Mouse (Mus musculus) layer of hippocampus, postnatal 36 days (tissue): Measurements from ENCODE around the gene St8sia1. TPM values are rescaled to one million over a fixed set of nuclear protein-coding genes. Genes with fewer than 3 reads are reported as not detected.

ENCODE experiments used
- DNase-seq, 2 experiments: peaks; one replicate each; pipeline ENCODE4 v3.0.0; 2022
- total RNA-seq, 2 experiments: library from RNA; stranded (reverse); gene quantifications; 2 replicates each; pipeline ENCODE4 v1.2.3; 2021

Gene St8sia1
- total RNA-seq, 2 experiments from 2014 or later, result 34.6 to 34.9 TPM

DNA sequence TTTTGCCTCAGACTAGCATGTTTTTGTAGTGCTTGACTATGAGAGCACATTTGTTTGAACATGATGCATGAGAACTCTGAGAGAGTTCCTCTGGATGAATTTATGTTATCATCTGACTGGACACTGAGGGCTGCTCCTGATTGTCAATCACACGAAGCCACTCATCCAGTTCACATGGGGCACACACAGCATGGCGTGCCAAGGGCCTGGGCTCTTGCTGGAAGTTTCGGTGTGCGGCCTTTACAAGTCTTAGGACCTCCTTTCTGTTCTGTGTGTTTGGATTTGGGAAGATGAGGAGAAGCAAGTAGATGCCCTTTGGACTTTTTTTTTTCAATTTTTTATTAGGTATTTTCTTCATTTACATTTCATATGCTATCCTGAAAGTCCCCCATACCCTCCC lies 100.4 kb downstream of the St8sia1 start:
- DNase-seq, result no peak

DNA sequence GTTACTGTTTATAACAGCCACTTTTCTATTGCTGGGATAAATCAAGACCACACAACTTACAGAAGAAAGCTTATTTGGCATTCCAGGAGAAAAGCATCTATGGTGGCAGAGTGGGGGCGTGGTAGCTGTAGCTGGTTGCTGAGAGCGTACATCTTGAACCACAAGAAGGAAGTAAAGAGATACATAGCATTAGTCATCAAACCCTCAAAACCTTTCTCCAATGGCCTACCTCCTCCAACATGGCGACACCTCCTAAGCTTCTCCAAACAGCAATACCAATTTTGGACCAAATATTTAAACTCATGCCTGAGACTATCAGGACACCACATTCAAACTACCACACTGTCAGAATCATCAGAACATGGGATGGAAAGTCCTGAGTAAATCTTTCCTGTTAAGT lies 102.0 kb downstream of the St8sia1 start:
- no peak for DNase-seq

DNA sequence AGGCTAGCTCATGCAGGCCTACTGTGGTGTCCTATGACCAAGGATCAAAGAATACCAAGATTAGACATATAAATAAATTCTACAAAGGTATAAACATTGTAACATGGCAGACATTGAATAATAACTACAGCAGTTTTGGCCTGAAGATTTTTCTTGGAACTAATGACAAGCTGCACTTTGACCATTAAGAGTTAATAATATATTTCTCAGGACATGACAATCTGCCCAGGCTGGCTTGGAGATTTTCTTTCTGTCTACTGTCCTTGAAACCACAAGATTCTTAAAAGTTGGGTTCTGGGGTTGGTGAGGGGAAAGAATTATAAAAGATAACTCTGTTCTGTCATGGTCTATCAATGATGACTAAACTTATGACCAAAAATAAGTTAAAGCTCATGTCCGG lies 103.9 kb downstream of the St8sia1 start:
- no peak for DNase-seq

DNA sequence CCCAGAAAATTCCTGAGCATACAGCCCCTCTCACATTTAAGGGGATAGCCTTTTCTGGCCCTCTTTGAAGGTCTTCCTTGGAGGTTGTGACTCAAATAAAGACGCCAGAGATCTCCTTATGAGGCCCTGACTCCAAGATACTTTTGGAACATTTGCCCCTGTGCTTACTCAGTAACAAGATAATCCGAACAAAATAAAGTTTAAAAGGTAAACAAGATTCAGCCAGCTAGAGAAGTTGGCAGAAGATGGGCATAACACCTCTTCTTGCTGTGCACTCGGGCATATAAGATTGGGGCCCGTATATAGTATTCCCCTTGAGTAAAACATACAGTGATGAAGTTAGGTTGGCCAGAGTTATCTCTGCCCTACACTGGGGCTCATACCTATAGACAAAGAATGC lies 104.3 kb downstream of the St8sia1 start:
- DNase-seq, result no peak

DNA sequence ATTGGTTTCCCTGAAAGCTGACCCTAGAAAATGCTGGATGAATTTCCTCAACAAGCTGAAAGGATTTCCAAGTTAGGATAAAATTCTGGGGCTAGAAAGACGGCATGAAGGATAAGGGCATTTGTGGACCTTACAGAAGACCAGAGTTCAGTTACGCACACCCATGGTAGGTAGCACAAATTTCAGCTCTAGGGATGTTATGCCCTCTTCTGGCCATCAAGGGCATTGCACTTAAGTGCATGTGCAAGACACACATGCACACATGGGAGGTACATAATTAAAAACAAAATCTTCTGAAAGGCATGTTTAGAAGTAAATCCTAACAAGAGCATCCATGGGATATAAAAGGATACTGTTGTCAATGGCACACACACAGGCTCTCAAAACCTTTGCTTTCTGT lies 105.3 kb downstream of the St8sia1 start:
- DNase-seq, result no peak

DNA sequence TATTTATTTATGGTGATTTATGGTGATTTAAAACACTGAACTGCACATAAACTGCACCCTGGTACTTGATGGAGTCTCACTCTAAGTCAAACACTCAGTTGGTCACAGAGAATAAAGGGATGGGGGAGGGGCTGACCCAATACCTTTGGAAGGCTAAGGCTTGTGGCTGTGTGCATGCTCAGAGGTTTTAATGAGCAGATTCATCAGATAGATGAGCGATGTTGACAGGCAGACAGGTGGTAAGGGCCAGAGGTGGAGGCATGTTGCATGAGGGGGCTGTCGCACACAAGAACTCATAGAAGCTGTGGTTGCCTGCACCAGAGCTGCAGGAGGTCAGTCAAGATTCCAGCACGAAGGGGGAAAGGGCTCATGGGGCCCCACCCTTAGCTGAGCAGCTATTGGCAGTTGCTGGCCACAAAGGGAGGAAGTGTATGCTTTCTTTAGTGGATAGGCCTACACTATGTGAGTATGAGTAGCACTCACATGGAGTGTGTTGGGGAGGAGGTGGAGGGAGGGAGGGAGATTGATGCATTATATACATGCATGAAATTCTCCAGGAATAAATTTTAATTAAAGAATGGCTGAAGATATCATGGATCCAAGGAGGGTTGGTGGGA lies 107.9 kb downstream of the St8sia1 start:
- no peak for DNase-seq

DNA sequence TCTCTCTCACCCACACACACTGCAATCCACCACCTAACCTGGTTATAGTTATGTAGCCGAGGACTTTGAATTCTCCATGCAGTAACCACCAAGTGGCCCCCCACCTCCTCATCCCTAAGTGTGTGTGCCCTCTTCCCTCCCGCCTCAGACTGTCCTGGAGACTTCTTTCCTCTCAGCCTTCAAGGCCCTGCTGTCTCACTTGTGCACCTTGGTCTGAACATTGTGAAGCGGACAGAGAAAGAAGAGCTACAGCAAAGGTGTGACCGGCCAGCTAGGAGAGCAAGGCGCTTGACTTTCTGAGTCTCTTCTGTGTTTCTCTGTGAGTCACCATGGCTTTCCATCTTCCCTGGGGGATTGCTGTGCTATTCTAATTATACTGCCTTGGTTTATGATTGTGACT lies 108.5 kb downstream of the St8sia1 start:
- DNase-seq, result no peak

DNA sequence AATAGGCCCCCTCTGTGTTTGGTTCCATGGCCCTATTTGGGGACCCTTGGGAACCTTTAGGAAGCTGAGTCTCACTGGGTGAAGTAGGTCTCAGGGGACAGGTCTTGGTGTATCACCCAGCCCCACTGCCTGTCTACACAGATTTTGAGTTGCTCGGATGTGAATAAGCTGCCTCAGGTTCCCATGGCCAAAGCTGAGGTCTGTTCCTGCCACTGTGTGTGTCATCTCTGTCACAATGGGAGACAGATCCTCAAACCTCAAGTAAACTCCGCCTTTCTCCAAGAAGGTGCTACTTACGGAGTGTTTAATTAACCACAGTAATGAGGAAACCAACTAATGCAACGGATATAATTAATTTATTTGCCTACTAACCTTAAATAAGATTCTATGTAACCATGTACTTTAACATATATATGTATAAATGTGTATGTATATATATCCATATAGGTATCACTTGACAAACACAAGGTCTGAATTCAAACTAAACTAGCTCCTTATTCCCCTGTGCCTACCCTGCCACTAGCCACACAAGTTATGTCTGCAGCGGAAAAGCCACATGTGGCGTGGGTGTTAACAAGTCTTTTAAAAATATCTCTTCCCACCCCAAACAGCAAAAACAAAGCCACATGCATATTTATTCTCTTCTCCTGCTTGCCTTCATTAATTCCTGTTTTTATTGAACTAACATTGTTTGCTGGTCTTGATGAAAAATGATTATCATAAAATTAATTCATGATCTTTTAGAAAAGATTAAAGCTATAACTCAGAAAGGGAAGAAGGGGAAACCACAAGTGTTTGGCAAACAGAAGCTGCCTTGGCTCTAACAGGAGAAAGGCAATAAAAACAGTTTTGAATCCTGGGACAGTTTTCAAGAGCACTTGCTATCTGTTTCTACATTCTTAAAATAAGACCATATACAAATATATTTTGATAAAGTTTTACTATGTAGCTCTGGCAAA lies 111.6 kb downstream of the St8sia1 start:
- no peak for DNase-seq

DNA sequence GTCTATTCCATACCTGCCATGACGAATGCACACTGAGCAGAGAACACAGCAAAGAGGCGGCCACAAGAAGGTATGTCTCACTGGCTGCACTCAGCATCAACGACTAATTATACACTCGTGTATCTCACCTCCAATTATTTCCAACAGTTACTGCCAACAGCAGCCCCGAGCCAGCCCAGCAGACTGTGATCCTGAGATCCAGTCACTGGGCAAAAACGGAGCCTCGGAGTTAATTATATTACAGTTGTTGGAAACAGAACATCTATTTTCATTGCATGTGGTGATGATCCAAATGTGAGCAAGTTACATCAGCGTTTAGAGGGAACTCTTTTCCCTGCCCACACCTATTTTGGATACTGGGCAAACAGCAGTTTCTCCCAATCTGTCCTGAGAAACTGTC lies 113.8 kb downstream of the St8sia1 start:
- no peak for DNase-seq

DNA sequence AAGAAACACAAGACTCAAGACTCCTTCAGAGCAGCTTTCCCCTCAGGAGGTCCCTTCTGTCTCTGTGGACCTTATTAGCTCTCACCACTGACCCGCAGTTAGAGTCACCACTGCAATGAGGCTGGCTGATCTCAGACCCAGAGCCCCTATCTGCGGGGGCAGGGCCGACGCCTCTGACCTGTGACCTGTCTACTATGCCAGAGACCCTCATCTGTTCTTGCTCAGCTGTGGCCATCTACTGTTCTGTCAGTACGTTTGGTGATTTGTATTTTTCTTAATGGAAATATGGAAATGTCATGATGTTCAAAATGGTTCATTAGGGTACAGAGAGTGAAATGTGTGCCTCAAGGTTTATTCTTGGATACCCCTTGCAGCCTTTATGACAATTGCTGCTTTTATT lies 114.9 kb downstream of the St8sia1 start:
- no peak for DNase-seq

DNA sequence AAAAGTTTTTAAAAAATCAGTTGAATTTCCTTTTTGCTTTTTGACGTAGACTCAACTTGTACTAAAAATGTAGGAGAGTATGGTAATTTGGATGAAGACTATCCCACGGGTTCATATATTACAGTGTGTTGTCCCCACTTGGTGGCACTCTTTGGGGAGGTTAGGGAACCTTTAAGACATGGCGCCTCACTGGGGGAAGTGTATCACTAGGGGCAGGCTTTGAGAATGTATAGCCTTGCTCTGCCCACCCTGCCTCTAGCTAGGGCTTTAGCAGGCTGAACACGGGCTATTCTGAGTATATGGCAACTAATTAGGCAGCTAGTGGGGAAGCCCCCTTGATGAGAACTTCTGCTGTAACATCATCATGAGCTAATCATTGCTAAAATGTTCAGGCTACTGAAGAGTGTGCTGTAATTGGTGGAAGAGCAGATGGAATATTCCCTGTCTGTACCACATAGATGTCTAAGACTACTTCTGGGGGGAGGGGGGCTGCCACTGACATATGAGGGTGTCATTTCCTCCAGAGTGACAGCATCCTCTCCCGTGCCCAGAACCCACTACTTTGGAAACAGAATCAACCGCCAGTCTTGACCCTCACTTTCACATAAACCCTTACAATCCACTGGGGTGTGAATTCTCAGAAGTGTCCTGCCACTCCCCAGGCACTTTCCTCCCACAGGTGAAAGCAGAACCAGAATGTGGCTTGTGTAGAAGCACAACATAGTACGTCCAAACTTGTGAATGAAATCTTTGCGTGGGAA lies 116.2 kb downstream of the St8sia1 start:
- no peak for DNase-seq

DNA sequence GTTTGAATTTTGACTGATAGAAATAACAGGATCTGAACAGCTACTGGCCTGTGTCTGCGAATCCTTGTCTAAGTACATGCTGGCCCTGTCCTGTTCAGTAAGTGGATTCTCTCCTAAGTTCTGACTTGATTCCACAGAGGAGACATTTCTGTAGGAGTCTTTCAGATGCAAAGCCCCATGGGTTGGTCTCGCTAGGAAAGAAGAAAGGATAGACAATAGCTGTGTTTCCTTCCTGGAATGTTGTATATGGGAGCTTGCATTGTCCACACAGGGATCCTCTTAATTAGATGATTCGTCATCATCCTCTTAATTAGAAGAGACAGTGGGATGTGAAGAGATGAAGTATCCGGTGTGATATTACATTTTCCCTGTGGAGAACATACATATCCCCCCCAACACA lies 117.4 kb downstream of the St8sia1 start:
- no peak for DNase-seq

DNA sequence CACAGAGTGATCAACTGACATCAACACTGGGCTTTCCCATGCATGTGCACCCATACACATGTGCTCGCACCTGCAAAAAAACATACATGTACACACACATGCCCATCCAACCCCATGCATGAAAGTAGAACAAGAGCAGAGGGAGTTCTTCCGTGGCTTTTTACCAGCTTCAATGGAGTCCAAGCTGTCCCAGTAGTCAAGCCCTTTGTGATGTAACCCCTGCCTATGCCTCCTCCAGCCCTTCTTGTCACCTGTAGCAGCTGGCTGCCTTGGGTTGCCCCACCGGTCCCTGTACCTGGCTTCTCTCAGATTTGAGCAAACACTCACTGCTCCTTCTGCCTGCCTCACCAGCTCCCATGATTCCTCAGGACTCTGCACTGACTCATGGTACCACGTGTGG lies 119.2 kb downstream of the St8sia1 start:
- DNase-seq, result no peak

DNA sequence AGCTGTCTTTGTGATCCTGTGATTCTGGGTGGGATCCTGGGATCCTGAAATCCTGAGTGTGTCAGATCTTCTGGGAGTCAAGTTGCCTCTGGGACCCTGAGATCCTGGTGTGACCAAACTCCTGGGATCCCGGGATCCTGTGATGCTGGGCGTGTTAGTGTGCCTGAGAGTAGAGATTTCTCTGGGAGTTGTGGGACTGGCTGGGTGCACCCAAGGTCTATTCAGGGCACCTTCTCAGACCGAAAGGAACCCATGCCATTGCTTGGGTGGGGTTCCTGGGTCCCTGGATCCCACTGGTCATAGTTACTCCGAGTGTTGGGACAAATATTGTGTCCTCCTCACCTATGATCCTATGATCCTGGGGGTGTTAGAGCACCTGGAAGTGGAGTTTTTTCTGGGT lies 120.2 kb downstream of the St8sia1 start:
- DNase-seq, result no peak

DNA sequence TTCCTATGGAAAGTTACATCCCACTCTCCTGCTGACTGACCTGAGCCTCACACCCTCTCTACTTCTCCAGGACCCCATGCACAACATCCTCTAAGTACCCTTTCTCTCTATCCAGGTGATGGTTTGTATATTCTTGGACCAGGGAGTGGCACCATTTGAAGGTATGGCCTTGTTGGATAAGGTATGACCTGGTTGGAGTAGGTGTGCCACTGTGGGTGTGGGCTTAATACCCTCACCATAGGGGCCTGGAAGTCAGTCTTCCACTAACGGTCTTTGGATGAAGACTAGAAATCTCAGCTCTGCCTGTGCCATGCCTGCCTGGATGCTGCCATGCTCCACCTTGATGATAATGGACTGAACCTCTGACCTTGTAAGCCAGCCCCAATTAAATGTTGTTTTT lies 125.8 kb downstream of the St8sia1 start:
- DNase-seq, result no peak

DNA sequence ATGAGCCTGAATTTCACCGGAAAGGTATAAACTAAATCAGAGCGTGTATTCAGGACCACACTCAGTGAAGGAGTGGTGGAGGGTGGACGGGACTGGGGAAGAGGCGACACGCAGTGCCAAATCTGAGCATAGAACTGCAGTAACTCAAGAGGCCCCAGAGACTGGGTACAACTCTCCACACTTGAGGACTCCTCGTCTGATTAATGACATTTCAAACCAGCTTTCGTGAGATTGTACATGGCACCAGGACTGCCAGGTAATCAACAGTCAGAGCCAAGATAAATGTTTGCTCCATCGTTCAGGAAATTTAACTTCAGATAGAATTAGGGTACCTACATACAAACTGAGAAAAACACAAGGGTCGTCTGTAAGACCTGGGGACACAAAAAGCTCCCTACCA lies 126.9 kb downstream of the St8sia1 start:
- DNase-seq, result no peak

DNA sequence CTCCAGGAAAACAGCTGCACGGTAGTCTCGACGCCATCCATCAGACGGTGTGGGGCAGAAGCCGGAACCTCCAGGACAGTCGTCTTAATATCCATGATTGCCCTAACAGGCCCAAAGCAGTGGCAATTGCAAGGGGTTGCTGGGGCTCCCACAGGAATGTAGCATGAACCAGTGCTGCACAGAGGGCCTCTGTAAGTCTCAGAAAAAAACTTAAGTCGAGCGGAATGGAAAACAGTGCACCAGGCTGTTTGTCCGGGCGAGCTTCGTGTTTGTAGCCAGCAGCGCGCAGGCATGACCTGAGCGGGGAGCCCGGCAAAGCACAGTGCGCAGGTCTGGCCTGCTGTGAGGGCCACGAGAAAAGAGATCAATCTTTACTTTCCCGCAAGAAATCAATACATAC lies 128.5 kb downstream of the St8sia1 start:
- no peak for DNase-seq

DNA sequence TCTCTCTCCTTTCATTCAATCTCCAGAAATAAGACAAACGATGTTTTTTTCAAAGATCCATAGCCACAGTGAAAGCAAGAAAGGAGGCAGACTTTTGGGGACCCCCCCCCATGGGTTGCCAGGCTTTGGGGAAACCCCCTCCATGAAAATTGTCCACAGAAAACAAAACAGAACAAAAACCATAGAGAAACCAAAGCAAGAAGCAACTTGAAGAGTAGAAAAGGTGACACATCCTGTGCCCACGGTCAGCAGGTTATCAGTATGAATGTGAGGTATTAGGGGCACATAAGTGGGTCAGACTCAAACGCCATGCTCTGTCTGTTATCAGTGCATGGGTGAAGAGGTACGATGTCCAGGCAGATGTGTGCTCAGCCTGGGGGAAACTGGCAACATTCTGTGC lies 129.3 kb downstream of the St8sia1 start:
- DNase-seq, result no peak

DNA sequence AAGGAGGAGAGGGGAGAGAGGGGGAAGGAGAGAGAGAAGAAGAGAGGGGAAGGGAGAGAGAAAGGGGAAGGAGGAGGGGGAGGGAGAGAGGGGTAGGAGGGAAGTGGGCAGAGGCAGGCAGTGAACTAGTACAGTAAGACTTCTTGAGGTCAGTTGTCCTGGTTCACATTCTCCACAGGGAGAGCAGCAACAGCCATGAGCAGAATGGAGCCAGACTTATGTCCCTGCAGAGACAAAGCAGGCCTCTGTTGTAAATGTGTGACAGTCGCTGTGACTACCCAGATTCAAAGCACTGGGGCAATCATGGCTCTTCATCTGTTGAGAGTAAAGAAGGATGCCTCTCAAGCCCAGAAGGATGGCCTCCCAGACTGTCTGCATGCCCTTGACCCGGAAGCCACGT lies 132.5 kb downstream of the St8sia1 start:
- DNase-seq, result no peak

DNA sequence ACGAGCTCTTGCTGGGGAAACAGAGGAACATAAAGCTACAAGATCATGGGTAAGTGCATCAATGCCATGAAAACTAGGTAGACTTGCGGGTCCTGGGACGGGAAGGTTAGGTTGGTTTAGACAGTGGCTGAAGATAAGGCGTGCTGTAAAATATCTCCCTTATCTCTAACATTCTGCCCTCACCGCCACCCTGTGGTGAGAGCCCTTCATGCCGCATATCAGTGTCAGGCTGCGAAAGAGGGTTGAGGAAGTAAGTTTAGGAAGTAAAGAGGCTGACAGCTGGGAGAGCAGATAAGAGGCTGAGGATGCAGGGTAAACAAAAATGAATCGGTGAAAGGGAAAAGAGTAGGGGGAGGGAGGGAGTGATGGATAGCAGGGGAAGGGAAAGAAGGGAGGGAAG lies 133.0 kb downstream of the St8sia1 start:
- no peak for DNase-seq

DNA sequence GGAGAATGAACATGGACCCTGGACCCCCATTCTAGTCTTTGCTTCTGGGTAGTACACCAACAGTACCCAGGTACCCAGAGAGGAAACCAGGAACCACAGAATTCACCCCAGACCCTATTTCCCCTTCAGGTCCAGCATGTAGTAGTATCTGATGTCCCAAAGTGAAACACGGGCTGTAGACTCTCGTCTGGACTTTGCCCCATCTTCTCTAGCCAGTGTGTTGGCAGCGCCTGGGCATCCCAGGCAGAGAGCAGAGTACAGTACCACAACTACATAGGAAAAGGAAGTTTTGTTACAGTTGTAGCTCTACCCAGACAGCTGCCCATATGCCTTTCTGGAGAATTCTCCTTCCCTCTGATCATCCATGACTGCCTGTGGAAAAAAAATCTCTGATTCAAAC lies 134.0 kb downstream of the St8sia1 start:
- DNase-seq, result no peak

DNA sequence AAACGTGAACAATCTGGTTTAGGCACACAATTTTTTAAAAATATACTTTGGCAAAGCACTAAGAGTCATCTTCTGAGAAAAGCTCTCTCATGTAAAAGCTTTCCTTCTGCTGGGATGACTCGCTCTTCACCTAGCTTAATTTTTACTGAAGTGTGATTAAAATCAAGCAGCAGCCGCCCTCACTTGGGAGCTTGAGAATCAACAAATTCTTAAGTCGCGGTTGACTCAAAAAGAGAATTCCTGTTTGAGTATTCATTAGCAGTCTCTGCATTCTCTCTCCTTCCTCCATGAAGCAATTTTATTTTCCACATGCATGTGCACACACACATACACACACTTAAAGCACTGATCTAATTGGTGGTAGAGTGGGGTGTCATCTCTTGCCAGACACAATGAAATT lies 138.8 kb downstream of the St8sia1 start:
- no peak for DNase-seq

DNA sequence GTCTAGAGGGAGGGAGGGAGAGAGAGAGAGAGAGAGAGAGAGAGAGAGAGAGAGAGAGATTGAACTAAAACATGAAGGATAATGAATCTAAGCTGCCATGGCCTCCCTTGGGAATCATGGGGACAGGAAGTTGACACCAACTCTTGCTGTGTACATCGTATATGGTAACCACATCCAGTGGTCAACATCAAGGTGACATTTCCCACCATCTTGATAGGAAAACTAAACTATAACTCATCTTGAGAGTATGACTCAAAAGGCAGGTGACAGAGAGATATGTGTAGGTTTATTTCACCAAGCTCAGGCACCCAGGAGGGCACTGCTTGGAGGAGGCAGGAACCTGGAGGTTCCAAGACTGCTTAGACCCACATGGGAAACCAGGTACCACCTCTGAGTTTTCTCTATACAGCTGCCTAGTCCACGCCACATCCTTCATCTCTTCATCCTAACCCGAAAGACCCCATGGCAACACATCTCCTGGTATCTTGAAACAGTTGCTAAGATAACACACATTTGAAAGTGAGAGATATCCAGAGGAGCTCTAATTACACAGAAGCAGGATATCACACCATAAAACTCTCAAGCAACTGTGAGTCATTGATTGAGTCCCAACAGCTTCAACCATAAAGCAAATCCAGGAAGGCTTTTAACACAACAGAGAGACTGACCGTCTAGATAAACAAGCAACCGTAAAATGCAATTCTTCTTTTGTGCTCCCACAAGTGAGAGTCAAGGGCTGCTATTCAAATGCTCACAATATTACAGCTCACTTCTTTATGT lies 141.1 kb downstream of the St8sia1 start:
- DNase-seq, result no peak
